Mouse (Mus musculus): ENCODE measurements around the gene Wwc1. TPM values are rescaled to one million over a fixed set of nuclear protein-coding genes. Genes with fewer than 3 reads are reported as not detected.
A peak's percentile ranks its signal among the peaks of the same experiment; 100 is the strongest.
"Not testable (repeated sequence)": the region's sequence is repeated elsewhere in the genome, so short reads cannot be mapped to it uniquely, and the experiment has no call there.

The Wwc1 gene
- total RNA-seq, 2 experiments from 2014 or later: 0.32 TPM; not detected in 1

GRCm38 (mm10) chr11:35837156-35838126 is 142.9 kb downstream of the Wwc1 start:
- no peak for DNase-seq

GRCm38 (mm10) chr11:35834022-35834760 is 146.1 kb downstream of the Wwc1 start, which contains the start of gene Rars:
Gene Rars (minus strand): TSS chr11:35834506.
- DNase-seq: peak; percentile 88

- DNase-seq: no peak
These were observed 147.1 kb downstream of the Wwc1 start for GRCm38 (mm10) chr11:35833270-35833669.

DNA sequence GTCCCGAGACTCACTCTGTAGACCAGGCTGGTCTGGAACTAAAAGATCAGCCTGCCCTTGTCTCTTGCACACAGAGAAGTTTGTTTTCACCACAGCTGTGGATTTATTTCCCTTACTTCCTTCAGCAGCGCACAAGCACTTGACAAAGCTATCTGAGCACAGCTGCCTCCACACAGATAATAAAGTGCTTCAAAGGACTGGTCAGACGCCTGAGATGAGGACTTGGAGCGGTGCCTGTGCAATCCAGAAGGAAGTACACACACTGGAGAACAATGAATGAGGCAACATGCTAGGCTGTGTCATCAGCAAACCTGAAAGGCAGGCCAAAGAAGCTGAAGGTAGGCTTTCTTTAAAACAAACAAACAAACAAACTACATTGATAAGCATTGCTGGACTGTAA is 148.2 kb downstream of the Wwc1 start:
- no peak for DNase-seq

GRCm38 (mm10) chr11:35827714-35828113 is 152.6 kb downstream of the Wwc1 start:
- no peak for DNase-seq

DNA sequence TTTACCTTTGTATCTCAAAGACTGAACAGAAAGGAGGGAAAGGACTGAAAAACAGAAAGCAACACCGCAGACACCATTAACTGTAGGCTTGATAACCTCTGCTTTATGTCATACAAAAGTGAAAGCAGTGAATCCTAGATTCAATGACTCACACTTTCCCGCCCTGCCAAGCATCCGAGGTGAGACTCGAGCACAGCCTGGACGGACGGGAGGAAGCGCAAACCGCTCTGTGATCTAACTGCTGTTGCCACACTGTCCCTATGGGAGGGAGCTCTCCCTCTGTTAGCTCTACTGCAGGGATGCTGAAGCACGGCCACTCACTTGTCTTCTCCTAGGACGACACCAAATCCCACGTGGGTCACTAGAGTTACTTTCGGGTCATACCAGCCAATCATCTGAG is 164.0 kb downstream of the Wwc1 start:
- DNase-seq: no peak

- DNase-seq: no peak
These were observed 168.9 kb downstream of the Wwc1 start for GRCm38 (mm10) chr11:35811458-35811857.

DNA sequence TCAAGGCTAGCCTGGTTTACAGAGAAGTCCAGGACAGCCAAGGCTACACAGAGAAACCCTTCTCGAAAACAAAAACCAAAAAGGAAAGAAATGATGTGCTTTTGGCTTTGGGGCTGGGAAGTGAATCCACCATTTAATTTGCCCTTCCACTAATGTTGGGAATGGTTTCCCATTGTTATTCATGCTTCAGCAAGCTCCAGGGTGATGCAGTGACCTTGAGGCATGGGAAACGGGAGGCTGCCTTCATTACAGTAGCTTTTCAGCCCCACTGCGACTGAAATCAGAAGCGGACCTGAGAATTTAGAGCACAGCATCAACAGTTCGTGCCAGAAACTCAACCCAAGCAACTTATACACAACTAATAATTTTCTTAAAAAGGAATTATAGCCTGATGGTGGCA is 179.0 kb downstream of the Wwc1 start:
- DNase-seq: no peak

GRCm38 (mm10) chr11:35798874-35799273 is 181.5 kb downstream of the Wwc1 start, which contains the start of gene Fbll1:
Gene Fbll1 (minus strand): TSS chr11:35798884.
- DNase-seq: no peak

GRCm38 (mm10) chr11:35798495-35798820 is 181.9 kb downstream of the Wwc1 start:
- no peak for DNase-seq

GRCm38 (mm10) chr11:35797751-35798494 is 182.4 kb downstream of the Wwc1 start:
- DNase-seq: no peak

DNA sequence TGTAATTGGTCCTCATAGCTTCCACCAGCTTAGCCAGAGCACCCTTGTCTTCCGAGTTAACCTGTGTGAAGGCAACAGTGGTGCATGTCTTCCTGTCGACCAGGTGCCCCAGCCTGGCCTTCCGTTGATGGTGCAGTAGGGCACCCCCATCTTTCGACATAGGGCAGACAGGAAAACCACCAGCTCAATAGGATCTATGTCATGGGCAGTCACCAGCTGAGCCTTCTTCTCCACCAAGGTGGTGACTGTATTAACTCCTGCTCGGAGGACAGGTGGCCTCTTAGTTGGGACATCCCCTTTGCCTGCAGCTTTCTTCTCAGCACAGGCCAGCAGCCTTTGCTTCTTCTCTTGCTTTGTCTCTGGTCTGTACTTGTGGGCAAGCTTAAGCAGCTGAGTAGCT is 187.5 kb downstream of the Wwc1 start:
- DNase-seq: not testable (repeated sequence)

- no peak for DNase-seq
These were observed 191.9 kb downstream of the Wwc1 start for GRCm38 (mm10) chr11:35788443-35788842.

Other genes with a start within 250 kb of the Wwc1 start
- gene Pank3, start 211.0 kb downstream of the Wwc1 start, total RNA-seq (2021): 10 to 100 TPM; 19.7 to 22.8 TPM
- gene Fbll1, start 181.6 kb downstream of the Wwc1 start, total RNA-seq (2021): not detected
- 10 to 100 TPM; 42.9 to 47.6 TPM for gene Rars, start 146.0 kb downstream of the Wwc1 start, total RNA-seq (2021)